Mouse (Mus musculus) limb, embryonic 15.5 days (tissue): ENCODE measurements around the gene Leap2. TPM values are rescaled to one million over a fixed set of nuclear protein-coding genes. Genes with fewer than 3 reads are reported as not detected.

Experiments
- ATAC-seq: fragments of 200-750 bp; cut with Nextera tagmentation; 2 replicates; pipeline ENCODE4 v1.8.0; 2017; ENCODE audit warnings: low read depth, moderate TSS enrichment; ENCODE audit not compliant: insufficient number of reproducible peaks, low FRiP score, low TSS enrichment
- H3K27ac ChIP-seq: fragments of 300-500 bp; sonication (generic); 2 replicates; pipeline ENCODE4 v1.5.1; 2015; ENCODE audit warnings: moderate library complexity, mild to moderate bottlenecking, inconsistent platforms
- H3K27me3 ChIP-seq: fragments of 300-500 bp; sonication (generic); 2 replicates; pipeline ENCODE4 v1.6.1; 2015; ENCODE audit warnings: inconsistent platforms
- H3K36me3 ChIP-seq: fragments of 300-500 bp; sonication (generic); 2 replicates; pipeline ENCODE4 v1.6.1; 2015; ENCODE audit warnings: inconsistent platforms
- H3K4me1 ChIP-seq: fragments of 300-500 bp; sonication (generic); 2 replicates; pipeline ENCODE4 v1.6.1; 2015; ENCODE audit warnings: inconsistent platforms
- H3K4me2 ChIP-seq: fragments of 300-500 bp; sonication (generic); 2 replicates; pipeline ENCODE4 v1.6.1; 2015; ENCODE audit warnings: mild to moderate bottlenecking, inconsistent platforms
- H3K4me3 ChIP-seq: fragments of 300-500 bp; sonication (generic); 2 replicates; pipeline ENCODE4 v1.5.1; 2015; ENCODE audit warnings: mild to moderate bottlenecking, inconsistent platforms
- H3K9ac ChIP-seq: fragments of 300-500 bp; sonication (generic); 2 replicates; pipeline ENCODE4 v1.6.1; 2015; ENCODE audit warnings: inconsistent platforms
- H3K9me3 ChIP-seq: fragments of 300-500 bp; sonication (generic); 2 replicates; pipeline ENCODE4 v1.6.1; 2016; ENCODE audit warnings: inconsistent platforms
- WGBS: fragments of 180-500 bp; shearing (Covaris S2); methylation state at CpG from one replicate; pipeline ENCODE4 v1.1.7; 2015; 5-methylcytosine and 5-hydroxymethylcytosine counted together
- polyA plus RNA-seq: library from polyadenylated mRNA; unstranded; fragments of >200 nt; fragmentation: Nextera tagmentation; extraction: Ambion mirVana; gene quantifications from 2 replicates; pipeline ENCODE4 v1.2.1, GENCODE M21; 2015

Gene Leap2
- polyA plus RNA-seq, 1 experiment from 2014 or later, result not detected

DNA sequence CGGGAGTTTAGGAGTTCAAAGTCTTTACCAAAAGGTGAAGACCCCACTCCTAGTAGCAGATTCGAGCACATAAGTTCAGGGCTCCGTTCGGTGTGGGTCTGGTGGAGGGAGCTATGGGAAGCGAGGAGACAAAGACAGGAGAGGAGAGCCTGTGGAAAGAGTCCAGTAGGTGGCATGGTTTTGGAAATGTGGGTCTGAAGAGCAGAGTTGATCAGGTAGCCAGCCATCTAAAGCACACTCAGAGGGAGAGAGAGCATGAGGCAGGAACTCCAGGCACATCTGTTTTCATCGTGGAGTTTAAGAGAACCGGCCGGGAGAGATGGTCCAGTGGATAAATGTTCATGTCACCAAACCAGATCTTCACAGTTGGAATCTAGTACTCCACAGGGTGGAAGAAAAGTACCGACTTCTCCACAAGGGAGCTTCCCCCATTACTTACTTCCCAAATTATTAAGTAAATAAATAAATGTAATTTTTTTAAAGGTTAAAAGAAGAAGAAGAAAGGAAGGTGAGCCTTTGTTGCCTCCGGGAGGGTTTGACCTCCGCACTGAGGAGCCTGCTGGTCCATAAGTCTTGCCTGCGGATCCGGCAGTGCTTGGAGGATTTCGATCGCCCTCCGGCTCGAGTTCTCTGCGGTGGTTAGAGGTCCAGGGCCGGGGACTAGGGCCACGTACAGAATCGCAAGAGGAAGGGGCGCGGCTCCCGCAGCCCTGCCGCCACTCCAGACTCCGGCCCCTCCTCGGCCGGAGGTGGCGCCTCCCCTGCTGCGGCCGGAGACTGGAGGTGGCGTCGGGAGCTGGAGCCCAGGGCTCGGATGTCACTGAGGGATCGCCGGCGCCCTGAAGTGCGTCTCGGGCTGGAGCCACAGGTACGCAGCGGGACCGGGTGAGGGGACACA is 33.8 kb upstream of the Leap2 start, which contains the start of the genes Gm10447 and Shroom1:
Gene Gm10447, minus strand, starts transcription at position 637 of the 898 bp plus-strand sequence.
Gene Shroom1, plus strand, starts transcription at position 732 of the 898 bp plus-strand sequence.
- Histone ChIP-seq H3K27me3 (peaks cover 16% of the 10 kb centered on the region), H3K4me2 (peak within 1 kb of the TSS; percentile 85), H3K4me3 (peak within 1 kb of the TSS; percentile 58), H3K9ac (peak within 1 kb of the TSS; percentile 42), H3K36me3 (no peaks in the 10 kb centered on the region), H3K27ac (peak within 1 kb of the TSS; percentile 47), H3K4me1 (peaks cover 7% of the 10 kb centered on the region), H3K9me3 (no peaks in the 10 kb centered on the region)
- 2% methylated on average over 32 of the region's 42 CpGs for WGBS
- ATAC-seq, result peak; percentile 76

DNA sequence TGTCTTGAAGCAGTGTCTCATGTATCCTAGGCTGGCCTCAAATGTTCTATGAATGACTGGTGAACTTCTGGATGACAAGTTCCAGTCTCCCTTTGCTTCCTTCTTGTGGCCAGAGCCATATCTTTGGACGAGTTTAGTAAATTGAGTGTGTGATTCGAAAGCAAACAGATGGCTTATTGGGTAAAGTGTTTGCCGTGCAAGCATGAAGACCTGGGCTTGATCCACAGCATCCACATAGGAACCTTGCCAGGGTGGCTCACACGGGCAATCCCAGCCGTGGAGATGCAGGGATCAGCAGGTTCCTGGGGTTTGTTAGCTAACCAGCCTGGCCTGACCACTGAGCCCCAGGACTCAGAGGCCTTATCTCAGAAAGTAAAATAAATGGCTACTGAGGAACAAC is 30.1 kb upstream of the Leap2 start:
- Histone ChIP-seq H3K9me3 (no peaks in the 10 kb centered on the region), H3K9ac (no peak overlapping the region), H3K4me3 (no peak overlapping the region), H3K36me3 (no peaks in the 10 kb centered on the region), H3K4me2 (no peak overlapping the region), H3K4me1 (peaks cover 7% of the 10 kb centered on the region), H3K27ac (no peak overlapping the region), H3K27me3 (peaks cover 8% of the 10 kb centered on the region; the same call in 1 of the 2 replicates)
- no peak for ATAC-seq
- 86% methylated on average over 5 of the region's 5 CpGs for WGBS

DNA sequence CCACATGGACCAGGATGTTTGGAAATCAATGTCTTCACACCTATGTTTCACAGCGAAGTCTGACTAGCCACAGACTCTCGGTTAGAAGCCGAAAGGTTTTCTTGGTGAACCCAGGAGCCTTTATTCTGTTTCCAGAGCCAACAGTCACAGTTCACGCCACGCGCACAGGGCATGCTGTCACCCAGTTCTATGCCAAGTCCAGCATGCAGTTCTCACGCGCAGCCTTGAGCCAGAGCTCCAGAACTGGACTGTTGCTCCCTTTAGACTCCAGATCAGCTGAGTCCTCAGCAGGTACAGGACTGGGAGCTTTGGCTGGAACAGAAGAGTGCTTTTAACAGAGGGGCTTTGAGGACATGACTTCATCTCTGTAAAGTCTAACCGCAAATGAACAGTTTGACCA is 29.4 kb upstream of the Leap2 start:
- Histone ChIP-seq H3K27ac (no peak overlapping the region), H3K27me3 (0 out of 2 replicates have a peak, but pooled peaks cover 1% of the 10 kb centered on the region), H3K36me3 (no peaks in the 10 kb centered on the region), H3K4me3 (no peak overlapping the region), H3K4me1 (peaks cover 5% of the 10 kb centered on the region), H3K9ac (no peak overlapping the region), H3K9me3 (no peaks in the 10 kb centered on the region), H3K4me2 (no peak overlapping the region)
- 96% methylated on average over 9 of the region's 9 CpGs for WGBS
- no peak for ATAC-seq

DNA sequence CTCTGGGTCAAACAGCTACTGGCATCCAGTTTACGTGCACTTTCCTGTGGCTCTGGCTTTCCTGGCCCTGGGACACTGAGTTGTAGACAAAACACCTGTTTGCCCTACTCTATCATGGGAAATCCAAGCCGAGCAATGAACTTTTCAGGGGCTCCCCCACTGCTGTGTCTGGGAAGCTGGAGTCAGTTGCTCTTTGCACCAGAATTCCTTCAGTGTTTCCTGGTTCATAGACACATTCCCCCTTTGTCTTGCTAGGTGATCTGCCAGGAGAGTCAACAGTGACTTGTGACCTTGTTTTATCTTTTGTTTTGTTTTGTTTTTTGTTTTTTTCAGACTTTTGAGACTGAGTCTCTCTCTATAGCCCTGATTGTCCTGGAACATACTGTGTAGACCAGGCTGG is 28.4 kb upstream of the Leap2 start:
- Histone ChIP-seq H3K4me2 (no peak overlapping the region), H3K9ac (no peak overlapping the region), H3K4me1 (no peaks in the 10 kb centered on the region), H3K4me3 (no peak overlapping the region), H3K27ac (no peak overlapping the region), H3K36me3 (no peaks in the 10 kb centered on the region), H3K9me3 (no peaks in the 10 kb centered on the region), H3K27me3 (no peaks in the 10 kb centered on the region)
- WGBS, result 47% methylated on average over 2 of the region's 2 CpGs
- ATAC-seq, result no peak

DNA sequence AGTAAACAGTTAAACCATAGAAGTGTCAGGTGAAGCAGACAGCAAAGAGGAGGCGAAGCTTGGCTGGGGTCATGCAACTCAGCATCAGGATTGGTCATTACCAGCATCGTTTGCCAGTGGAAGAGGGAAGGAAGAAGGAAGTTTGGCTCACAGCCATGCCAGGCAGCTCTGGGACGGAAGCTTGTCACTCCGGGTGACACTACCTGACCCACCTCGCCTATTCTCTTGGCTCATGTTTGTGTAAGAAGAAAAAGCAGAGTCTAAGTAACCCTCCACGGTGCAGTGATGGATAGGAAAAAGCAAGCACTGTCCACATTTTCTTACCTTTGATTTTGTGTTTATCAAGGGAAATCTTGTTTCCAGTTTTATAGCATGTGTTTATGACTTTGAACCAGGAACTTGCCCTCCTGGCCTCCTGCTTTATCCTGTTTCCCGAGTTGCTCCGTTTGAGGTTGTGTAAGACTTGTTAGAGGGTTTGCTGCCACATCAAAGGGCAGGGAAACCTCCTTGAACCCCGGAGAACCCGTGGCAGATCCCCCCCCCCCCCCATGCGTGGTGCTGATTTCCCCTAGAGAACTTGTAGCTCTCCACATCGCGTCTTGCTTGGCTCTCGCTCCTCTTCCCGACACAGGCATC is 27.2 kb upstream of the Leap2 start:
- no peak for ATAC-seq
- WGBS, result 28% methylated on average over 15 of the region's 15 CpGs
- Histone ChIP-seq H3K36me3 (no peaks in the 10 kb centered on the region), H3K9ac (no peak overlapping the region), H3K9me3 (no peaks in the 10 kb centered on the region), H3K4me3 (no peak overlapping the region), H3K27ac (no peak overlapping the region), H3K27me3 (no peaks in the 10 kb centered on the region), H3K4me1 (no peaks in the 10 kb centered on the region), H3K4me2 (no peak overlapping the region)

DNA sequence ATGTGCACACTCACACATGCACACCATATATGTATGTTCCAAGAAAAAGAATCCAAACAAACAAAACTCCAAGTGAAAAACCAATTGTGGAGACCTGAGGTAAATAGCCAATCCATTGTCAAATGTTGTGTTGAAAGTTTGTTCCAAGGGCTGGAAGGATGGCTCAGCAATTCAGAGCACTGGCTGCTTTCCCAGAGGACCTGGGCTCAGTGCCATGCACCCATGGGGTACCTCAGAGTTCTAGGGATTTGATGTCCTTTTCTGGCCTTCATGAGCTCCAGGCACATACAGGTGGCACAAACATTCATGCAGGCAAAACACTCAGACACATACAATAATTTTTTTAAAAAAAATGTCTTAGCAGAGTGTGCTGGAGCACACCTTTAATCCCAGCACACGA is 25.6 kb upstream of the Leap2 start:
- H3K4me3 ChIP-seq, result no peak overlapping the region
- H3K9ac ChIP-seq, result no peak overlapping the region
- H3K4me1 ChIP-seq, result no peaks in the 10 kb centered on the region
- no peak overlapping the region for H3K27ac ChIP-seq
- H3K36me3 ChIP-seq, result no peaks in the 10 kb centered on the region
- H3K27me3 ChIP-seq, result no peaks in the 10 kb centered on the region
- H3K9me3 ChIP-seq, result no peaks in the 10 kb centered on the region
- 81% methylated on average over 1 of the region's 1 CpGs for WGBS
- H3K4me2 ChIP-seq, result no peak overlapping the region
- ATAC-seq, result no peak

DNA sequence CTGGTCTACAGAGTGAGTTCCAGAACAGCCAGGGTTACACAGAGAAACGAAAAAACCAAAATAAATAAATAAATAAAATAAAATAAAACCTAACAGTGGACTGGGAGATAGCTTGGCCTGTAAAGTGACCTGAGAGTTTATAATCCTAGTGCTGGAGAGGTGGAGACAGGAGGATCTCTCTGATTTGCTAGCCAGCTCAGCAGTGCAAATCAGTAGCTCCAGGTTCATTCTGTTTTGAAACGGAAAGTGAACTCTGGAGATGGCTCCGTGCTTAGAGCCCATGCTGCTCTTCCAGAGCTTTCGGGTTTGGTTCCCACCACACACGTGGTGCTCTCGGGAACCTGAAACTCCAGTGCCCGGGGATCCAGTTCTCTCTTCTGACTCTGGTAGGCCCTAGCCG is 25.0 kb upstream of the Leap2 start:
- H3K4me1 ChIP-seq, result no peaks in the 10 kb centered on the region

DNA sequence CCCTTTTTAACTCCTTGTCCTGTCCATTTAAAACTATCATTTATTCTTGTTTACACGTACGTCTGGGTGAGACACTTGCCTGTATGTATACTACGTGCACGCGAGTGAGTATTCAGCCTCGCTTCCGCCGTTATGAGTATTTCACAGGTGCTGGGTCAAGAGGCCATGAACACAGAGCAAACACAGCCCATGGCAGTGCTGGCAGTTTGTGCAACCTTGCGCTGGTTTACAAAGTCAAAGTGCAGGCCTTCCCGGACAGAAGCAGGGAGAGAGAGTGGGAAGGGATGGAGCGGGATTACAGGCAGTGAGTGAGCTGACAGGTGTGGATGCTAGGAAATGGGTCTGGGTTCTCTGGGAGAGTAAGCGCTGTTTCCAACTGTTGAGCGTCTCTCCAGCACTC is 23.2 kb upstream of the Leap2 start:
- WGBS, result 87% methylated on average over 13 of the region's 13 CpGs
- Histone ChIP-seq H3K27me3 (no peaks in the 10 kb centered on the region), H3K9me3 (no peaks in the 10 kb centered on the region), H3K4me1 (no peaks in the 10 kb centered on the region), H3K4me3 (no peak overlapping the region), H3K27ac (no peak overlapping the region), H3K4me2 (no peak overlapping the region), H3K9ac (no peak overlapping the region), H3K36me3 (no peaks in the 10 kb centered on the region)
- no peak for ATAC-seq

More for the DNA sequence above, 25.0 kb upstream of the Leap2 start:
- no peaks in the 10 kb centered on the region for H3K9me3 ChIP-seq
- H3K27me3 ChIP-seq, result no peaks in the 10 kb centered on the region
- H3K27ac ChIP-seq, result no peak overlapping the region
- no peaks in the 10 kb centered on the region for H3K36me3 ChIP-seq
- no peak overlapping the region for H3K9ac ChIP-seq
- H3K4me3 ChIP-seq, result no peak overlapping the region
- ATAC-seq, result no peak
- 86% methylated on average over 8 of the region's 8 CpGs for WGBS
- H3K4me2 ChIP-seq, result no peak overlapping the region

DNA sequence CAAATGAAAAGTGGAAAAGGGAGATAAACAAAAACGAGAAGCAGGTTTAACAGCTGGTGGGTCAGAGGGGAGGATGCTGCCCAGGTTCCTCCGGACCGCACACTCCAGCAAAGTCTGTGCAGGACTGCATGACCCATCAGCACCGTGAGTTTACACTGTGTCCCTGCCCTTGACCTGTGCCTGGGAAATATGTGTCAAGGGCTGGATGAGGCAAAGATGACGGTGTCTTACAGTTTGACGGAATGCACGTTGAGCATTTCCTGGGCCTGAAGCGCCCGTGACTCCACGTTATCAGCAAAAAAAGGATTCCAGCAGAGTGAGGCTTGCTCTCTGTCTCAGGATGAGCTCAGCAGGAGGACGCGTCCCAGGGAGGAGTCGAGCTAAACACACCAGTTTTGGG is 22.6 kb upstream of the Leap2 start:
- ATAC-seq, result no peak
- H3K4me1 ChIP-seq, result no peaks in the 10 kb centered on the region
- H3K27ac ChIP-seq, result no peak overlapping the region
- H3K9ac ChIP-seq, result no peak overlapping the region
- H3K9me3 ChIP-seq, result no peaks in the 10 kb centered on the region
- H3K27me3 ChIP-seq, result no peaks in the 10 kb centered on the region
- H3K4me2 ChIP-seq, result no peak overlapping the region
- whole genome bisulfite sequencing, result 70% methylated on average over 13 of the region's 13 CpGs
- H3K36me3 ChIP-seq, result no peaks in the 10 kb centered on the region
- H3K4me3 ChIP-seq, result no peak overlapping the region

DNA sequence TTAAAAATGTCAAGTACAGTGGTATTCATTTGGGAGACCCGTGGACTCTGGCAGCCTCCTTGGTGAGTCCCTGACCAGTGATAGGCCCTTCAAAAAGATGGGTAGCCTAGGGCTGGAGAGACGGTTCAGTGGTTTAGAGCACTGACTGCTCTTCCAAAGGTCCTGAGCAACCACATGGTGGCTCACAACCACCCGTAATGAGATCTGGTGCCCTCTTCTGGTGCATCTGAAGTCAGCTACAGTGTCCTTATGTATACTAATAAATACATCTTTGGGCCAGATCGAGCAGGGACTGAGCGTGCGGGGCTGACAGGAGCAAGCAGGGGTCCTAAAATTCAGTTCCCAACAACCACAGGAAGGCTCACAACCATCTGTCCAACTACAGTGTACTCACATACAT is 20.9 kb upstream of the Leap2 start:
- Histone ChIP-seq H3K4me2 (no peak overlapping the region), H3K9me3 (no peaks in the 10 kb centered on the region), H3K9ac (no peak overlapping the region), H3K4me1 (no peaks in the 10 kb centered on the region), H3K27ac (no peak overlapping the region), H3K4me3 (no peak overlapping the region), H3K36me3 (no peaks in the 10 kb centered on the region), H3K27me3 (no peaks in the 10 kb centered on the region)
- 38% methylated on average over 6 of the region's 6 CpGs for WGBS
- ATAC-seq, result no peak

DNA sequence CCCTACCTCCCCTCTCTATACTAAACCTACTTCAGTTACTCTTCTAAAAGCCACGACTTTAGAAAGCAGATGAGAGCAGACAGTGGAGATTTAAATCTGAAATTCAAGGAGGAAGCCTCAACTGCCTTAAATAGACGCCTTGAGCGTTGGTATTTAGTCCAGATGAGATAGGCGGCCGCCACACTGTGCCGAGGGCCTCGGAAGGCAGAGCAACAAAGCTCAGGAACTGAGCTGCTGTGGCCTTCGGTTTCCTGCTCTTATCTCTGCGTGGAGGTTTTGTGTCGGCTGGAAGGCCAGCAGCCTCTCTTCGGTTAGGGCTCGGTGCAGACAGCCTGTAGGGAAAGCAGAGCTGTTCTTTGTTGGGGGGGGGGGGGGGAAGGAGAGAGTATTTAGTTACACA is 19.0 kb upstream of the Leap2 start:
- ATAC-seq, result no peak
- H3K4me2 ChIP-seq, result no peak overlapping the region
- H3K27ac ChIP-seq, result no peak overlapping the region
- WGBS, result 36% methylated on average over 12 of the region's 12 CpGs
- no peaks in the 10 kb centered on the region for H3K4me1 ChIP-seq
- no peaks in the 10 kb centered on the region for H3K9me3 ChIP-seq
- no peaks in the 10 kb centered on the region for H3K27me3 ChIP-seq
- no peak overlapping the region for H3K9ac ChIP-seq
- H3K4me3 ChIP-seq, result no peak overlapping the region
- no peaks in the 10 kb centered on the region for H3K36me3 ChIP-seq

DNA sequence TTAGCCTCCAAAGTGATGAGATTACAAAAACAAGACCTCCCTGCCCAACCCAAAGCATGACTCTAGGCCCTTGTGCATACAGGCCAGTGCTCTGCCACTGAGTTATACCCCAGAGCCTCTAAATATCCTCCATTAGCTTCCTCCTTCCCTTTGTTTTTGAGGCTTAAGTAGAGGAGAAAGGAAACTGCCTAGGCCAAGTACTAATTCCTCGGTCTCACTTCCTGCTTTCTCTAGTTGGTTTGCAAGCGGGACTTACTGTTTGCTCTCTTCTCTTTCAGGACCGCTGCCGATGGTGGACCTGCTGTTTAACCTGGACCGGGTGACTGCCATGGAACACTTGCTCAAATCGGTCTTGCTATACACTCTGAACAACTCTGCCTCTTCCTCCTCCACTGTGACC is 13.4 kb upstream of the Leap2 start:
- no peak overlapping the region for H3K9ac ChIP-seq
- H3K4me1 ChIP-seq, result peaks cover 5% of the 10 kb centered on the region
- no peaks in the 10 kb centered on the region for H3K27me3 ChIP-seq
- H3K4me3 ChIP-seq, result no peak overlapping the region
- ATAC-seq, result no peak
- WGBS, result 89% methylated on average over 6 of the region's 6 CpGs
- H3K36me3 ChIP-seq, result no peaks in the 10 kb centered on the region
- no peak overlapping the region for H3K27ac ChIP-seq
- no peaks in the 10 kb centered on the region for H3K9me3 ChIP-seq
- H3K4me2 ChIP-seq, result no peak overlapping the region
